Mouse (Mus musculus) heart, adult 9 months (tissue): ENCODE results near the gene Hsp90aa1.
"Not testable (repeated sequence)": the region's sequence is repeated elsewhere in the genome, so short reads cannot be mapped to it uniquely, and the experiment has no call there.

Source experiments
- DNase-seq, 2 experiments: peaks; one replicate each; pipeline ENCODE4 v3.0.0; 2022; ENCODE audit warnings: low spot score in 2 of 2

Gene Hsp90aa1

GRCm38 (mm10) chr12:110702556-110702955 is at the start of gene Hsp90aa1:
TSS of gene Hsp90aa1 (minus strand) at chr12:110702728.
- DNase-seq = no peak

- no peak for DNase-seq
Measured at GRCm38 (mm10) chr12:110750770-110751439, 48.4 kb upstream of the Hsp90aa1 start.

- peak in 1 of 2 experiments; percentile 8 for DNase-seq
Measured at GRCm38 (mm10) chr12:110738158-110738921, 35.8 kb upstream of the Hsp90aa1 start.

- DNase-seq = peak; percentile 96 to 97
Measured at GRCm38 (mm10) chr12:110737170-110738157, 34.9 kb upstream of the Hsp90aa1 start, which contains the start of gene Wdr20. TSS of gene Wdr20 (plus strand) at chr12:110737944.

GRCm38 (mm10) chr12:110736641-110737040 is 34.1 kb upstream of the Hsp90aa1 start:
- no peak for DNase-seq

- DNase-seq = not testable (repeated sequence)
Measured at GRCm38 (mm10) chr12:110733254-110733653, 30.7 kb upstream of the Hsp90aa1 start.

- no peak for DNase-seq
Measured at GRCm38 (mm10) chr12:110726428-110726827, 23.9 kb upstream of the Hsp90aa1 start.

- DNase-seq = no peak
Measured at GRCm38 (mm10) chr12:110725489-110725888, 23.0 kb upstream of the Hsp90aa1 start.

GRCm38 (mm10) chr12:110725051-110725450 is 22.5 kb upstream of the Hsp90aa1 start:
- no peak for DNase-seq

- DNase-seq = no peak
Measured at GRCm38 (mm10) chr12:110716004-110716403, 13.5 kb upstream of the Hsp90aa1 start.

GRCm38 (mm10) chr12:110714215-110714614 is 11.7 kb upstream of the Hsp90aa1 start:
- DNase-seq = no peak

GRCm38 (mm10) chr12:110713784-110714183 is 11.3 kb upstream of the Hsp90aa1 start:
- DNase-seq = no peak

GRCm38 (mm10) chr12:110711270-110711669 is 8.7 kb upstream of the Hsp90aa1 start:
- DNase-seq = no peak

- no peak for DNase-seq
Measured at GRCm38 (mm10) chr12:110707451-110707850, 4.9 kb upstream of the Hsp90aa1 start.

GRCm38 (mm10) chr12:110706337-110707231 is 4.1 kb upstream of the Hsp90aa1 start:
- peak; percentile 64 to 79 for DNase-seq

- DNase-seq = not testable (repeated sequence)
Measured at GRCm38 (mm10) chr12:110705419-110705818, 2.9 kb upstream of the Hsp90aa1 start.

- DNase-seq = no peak
Measured at GRCm38 (mm10) chr12:110703682-110704081, 1.2 kb upstream of the Hsp90aa1 start.

- peak; percentile 78 to 87 for DNase-seq
Measured at GRCm38 (mm10) chr12:110703008-110703471, 512 bp upstream of the Hsp90aa1 start.

GRCm38 (mm10) chr12:110701363-110701762 is 1.2 kb downstream of the Hsp90aa1 start:
- not testable (repeated sequence) for DNase-seq

- no peak for DNase-seq
Measured at GRCm38 (mm10) chr12:110700730-110701129, 1.8 kb downstream of the Hsp90aa1 start.

- no peak for DNase-seq
Measured at GRCm38 (mm10) chr12:110699171-110699547, 3.4 kb downstream of the Hsp90aa1 start.
